Mouse (Mus musculus): Measurements from ENCODE around the gene Elf5. TPM values are rescaled to one million over a fixed set of nuclear protein-coding genes. Genes with fewer than 3 reads are reported as not detected.

Elf5 gene
- polyA plus RNA-seq, 1 experiment from 2014 or later: 0.12 TPM

- ATAC-seq (replicated peaks; ENCODE audit: extremely low read depth, insufficient read depth, low FRiP score): no peak
- no peak overlapping the region for H3K4me2 ChIP-seq (ENCODE audit: low read depth, low read length)
These were observed 65.2 kb downstream of the Elf5 start for GRCm38 (mm10) chr2:103476657-103477056.

DNA sequence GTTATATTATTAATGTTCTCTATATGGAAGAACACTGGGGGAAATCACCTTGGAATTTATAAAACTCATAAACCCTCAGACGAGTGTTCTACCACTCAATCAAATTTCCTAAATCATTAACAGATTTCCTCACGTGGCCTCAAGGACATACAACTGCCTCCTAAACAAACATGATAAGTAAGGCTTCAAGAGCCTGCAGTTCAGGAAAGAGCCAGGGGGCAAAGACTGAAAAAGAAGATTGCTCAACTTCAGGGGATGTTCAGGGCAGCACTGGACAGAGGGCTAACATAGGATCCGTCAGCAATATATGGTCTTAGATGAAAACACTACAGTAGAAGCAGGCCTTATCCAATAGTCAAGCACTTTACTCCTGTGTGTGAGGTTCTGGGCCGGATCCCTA is 66.0 kb downstream of the Elf5 start:
- H3K4me2 ChIP-seq (ENCODE audit: low read depth, low read length): no peak overlapping the region
- no peaks in the 10 kb centered on the region for H3K27me3 ChIP-seq (ENCODE audit: control insufficient read depth, insufficient read depth, low read length)
- H3K27ac ChIP-seq (ENCODE audit: low read length): no peak overlapping the region
- H3K9me3 ChIP-seq (replicated peaks; ENCODE audit: control insufficient read depth, low read length): no peaks in the 10 kb centered on the region
- no peak for ATAC-seq (replicated peaks; ENCODE audit: extremely low read depth, insufficient read depth, low FRiP score)
- no peaks in the 10 kb centered on the region for H3K4me1 ChIP-seq (ENCODE audit: control insufficient read depth, insufficient read depth, low read length)
- H3K4me3 ChIP-seq (ENCODE audit: low read length): no peak overlapping the region
- WGBS: 67% methylated on average over 4 of the region's 4 CpGs
- peaks cover 28% of the 10 kb centered on the region for H3K36me3 ChIP-seq (ENCODE audit: control insufficient read depth, insufficient read depth)
- H3K9ac ChIP-seq (ENCODE audit: low read length): no peak overlapping the region

More at GRCm38 (mm10) chr2:103476657-103477056, 65.2 kb downstream of the Elf5 start:
- Histone ChIP-seq H3K4me1 (ENCODE audit: control insufficient read depth, insufficient read depth, low read length) (no peaks in the 10 kb centered on the region), H3K27ac (ENCODE audit: low read length) (no peak overlapping the region), H3K9me3 (replicated peaks; ENCODE audit: control insufficient read depth, low read length) (no peaks in the 10 kb centered on the region), H3K27me3 (ENCODE audit: control insufficient read depth, insufficient read depth, low read length) (no peaks in the 10 kb centered on the region), H3K36me3 (ENCODE audit: control insufficient read depth, insufficient read depth) (peaks cover 30% of the 10 kb centered on the region), H3K4me3 (ENCODE audit: low read length) (no peak overlapping the region), H3K9ac (ENCODE audit: low read length) (no peak overlapping the region)
- 60% methylated on average over 11 of the region's 11 CpGs for WGBS

DNA sequence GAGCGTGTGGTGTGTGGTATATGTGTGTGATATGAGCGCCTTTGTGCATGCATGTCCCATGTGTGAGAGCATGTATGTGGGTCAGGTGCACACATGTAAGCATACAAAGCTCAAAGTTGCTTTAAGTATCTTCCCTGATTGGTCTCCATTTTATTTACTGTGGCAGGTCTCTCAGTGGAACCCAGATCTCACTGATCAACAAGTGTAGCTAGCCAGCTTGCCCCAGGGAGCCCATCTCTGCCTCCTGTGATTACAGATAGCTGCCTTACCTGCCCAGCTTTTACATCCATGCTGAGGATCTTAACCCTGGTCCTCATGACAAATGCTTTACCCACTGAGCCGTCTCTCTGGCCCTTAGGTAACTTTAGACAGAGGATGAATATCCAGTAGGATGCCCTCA is 66.8 kb downstream of the Elf5 start:
- H3K4me3 ChIP-seq (ENCODE audit: low read length): no peak overlapping the region
- peaks cover 21% of the 10 kb centered on the region for H3K36me3 ChIP-seq (ENCODE audit: control insufficient read depth, insufficient read depth)
- no peak overlapping the region for H3K4me2 ChIP-seq (ENCODE audit: low read depth, low read length)
- no peaks in the 10 kb centered on the region for H3K27me3 ChIP-seq (ENCODE audit: control insufficient read depth, insufficient read depth, low read length)
- 93% methylated on average over 3 of the region's 3 CpGs for WGBS
- peaks cover 5% of the 10 kb centered on the region for H3K4me1 ChIP-seq (ENCODE audit: control insufficient read depth, insufficient read depth, low read length)
- H3K27ac ChIP-seq (ENCODE audit: low read length): no peak overlapping the region
- no peak for ATAC-seq (replicated peaks; ENCODE audit: extremely low read depth, insufficient read depth, low FRiP score)
- no peak overlapping the region for H3K9ac ChIP-seq (ENCODE audit: low read length)
- no peaks in the 10 kb centered on the region for H3K9me3 ChIP-seq (replicated peaks; ENCODE audit: control insufficient read depth, low read length)

- no peak overlapping the region for H3K4me3 ChIP-seq (ENCODE audit: low read length)
- no peak for ATAC-seq (replicated peaks; ENCODE audit: extremely low read depth, insufficient read depth, low FRiP score)
- H3K27ac ChIP-seq (ENCODE audit: low read length): no peak overlapping the region
- peaks cover 4% of the 10 kb centered on the region; the same call in 1 of the 2 replicates for H3K36me3 ChIP-seq (ENCODE audit: control insufficient read depth, insufficient read depth)
- no peaks in the 10 kb centered on the region for H3K27me3 ChIP-seq (ENCODE audit: control insufficient read depth, insufficient read depth, low read length)
- H3K4me2 ChIP-seq (ENCODE audit: low read depth, low read length): no peak overlapping the region
- WGBS: 87% methylated on average over 8 of the region's 8 CpGs
- H3K4me1 ChIP-seq (ENCODE audit: control insufficient read depth, insufficient read depth, low read length): peaks cover 15% of the 10 kb centered on the region
- H3K9me3 ChIP-seq (replicated peaks; ENCODE audit: control insufficient read depth, low read length): no peaks in the 10 kb centered on the region
- no peak overlapping the region for H3K9ac ChIP-seq (ENCODE audit: low read length)
These were observed 68.8 kb downstream of the Elf5 start for GRCm38 (mm10) chr2:103480240-103480639.

GRCm38 (mm10) chr2:103480871-103481270 is 69.4 kb downstream of the Elf5 start:
- H3K36me3 ChIP-seq (ENCODE audit: control insufficient read depth, insufficient read depth): no peaks in the 10 kb centered on the region
- H3K9ac ChIP-seq (ENCODE audit: low read length): no peak overlapping the region
- H3K9me3 ChIP-seq (replicated peaks; ENCODE audit: control insufficient read depth, low read length): no peaks in the 10 kb centered on the region
- no peak overlapping the region for H3K4me2 ChIP-seq (ENCODE audit: low read depth, low read length)
- H3K4me1 ChIP-seq (ENCODE audit: control insufficient read depth, insufficient read depth, low read length): peaks cover 15% of the 10 kb centered on the region
- WGBS: 86% methylated on average over 4 of the region's 4 CpGs
- H3K27ac ChIP-seq (ENCODE audit: low read length): no peak overlapping the region
- H3K27me3 ChIP-seq (ENCODE audit: control insufficient read depth, insufficient read depth, low read length): no peaks in the 10 kb centered on the region
- H3K4me3 ChIP-seq (ENCODE audit: low read length): no peak overlapping the region
- ATAC-seq (replicated peaks; ENCODE audit: extremely low read depth, insufficient read depth, low FRiP score): no peak

GRCm38 (mm10) chr2:103481314-103482231 is 70.1 kb downstream of the Elf5 start:
- H3K9me3 ChIP-seq (replicated peaks; ENCODE audit: control insufficient read depth, low read length): no peaks in the 10 kb centered on the region
- no peak overlapping the region for H3K9ac ChIP-seq (ENCODE audit: low read length)
- H3K36me3 ChIP-seq (ENCODE audit: control insufficient read depth, insufficient read depth): no peaks in the 10 kb centered on the region
- no peak overlapping the region for H3K27ac ChIP-seq (ENCODE audit: low read length)
- H3K4me2 ChIP-seq (ENCODE audit: low read depth, low read length): no peak overlapping the region
- H3K4me1 ChIP-seq (ENCODE audit: control insufficient read depth, insufficient read depth, low read length): peaks cover 15% of the 10 kb centered on the region
- WGBS: 76% methylated on average over 11 of the region's 11 CpGs
- no peaks in the 10 kb centered on the region for H3K27me3 ChIP-seq (ENCODE audit: control insufficient read depth, insufficient read depth, low read length)
- no peak overlapping the region for H3K4me3 ChIP-seq (ENCODE audit: low read length)
- ATAC-seq (replicated peaks; ENCODE audit: extremely low read depth, insufficient read depth, low FRiP score): no peak

DNA sequence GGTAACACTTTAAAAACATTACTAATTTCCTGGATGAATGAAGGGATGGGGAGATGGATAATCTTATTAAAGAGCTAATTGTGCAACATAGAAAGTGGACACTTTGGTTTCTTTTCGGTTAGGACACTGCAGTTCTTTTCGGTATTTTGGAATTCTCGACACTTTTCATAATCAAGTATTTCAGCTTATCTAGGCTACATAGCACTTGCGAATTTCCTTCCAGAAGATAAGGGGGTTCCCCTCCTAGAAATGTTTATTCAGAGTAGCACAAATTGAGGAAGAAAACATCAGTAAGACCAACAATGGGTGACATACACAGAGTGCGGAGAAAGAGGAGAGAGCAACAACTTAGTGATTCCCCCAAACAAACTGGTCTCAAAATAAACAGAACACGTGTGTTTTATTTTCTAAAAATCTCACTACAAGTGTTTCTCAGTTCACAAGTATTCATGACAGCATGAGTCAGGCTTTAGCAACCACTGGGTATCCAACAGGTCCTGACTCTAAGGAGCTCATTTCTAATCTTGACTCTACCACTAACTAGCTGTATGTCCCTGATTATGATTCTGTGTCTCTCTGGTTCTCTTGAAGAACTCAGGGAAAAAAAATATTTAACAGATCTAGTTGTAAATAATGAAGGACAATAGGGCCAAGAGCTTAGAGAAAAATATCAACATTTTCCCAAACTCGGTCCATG is 71.9 kb downstream of the Elf5 start:
- H3K9me3 ChIP-seq (replicated peaks; ENCODE audit: control insufficient read depth, low read length): no peaks in the 10 kb centered on the region
- peaks cover 15% of the 10 kb centered on the region for H3K4me1 ChIP-seq (ENCODE audit: control insufficient read depth, insufficient read depth, low read length)
- 52% methylated on average over 7 of the region's 7 CpGs for WGBS
- H3K4me3 ChIP-seq (ENCODE audit: low read length): peak overlapping the region; percentile 86
- peak overlapping the region; percentile 93 for H3K9ac ChIP-seq (ENCODE audit: low read length)
- H3K27ac ChIP-seq (ENCODE audit: low read length): no peak overlapping the region
- no peak for ATAC-seq (replicated peaks; ENCODE audit: extremely low read depth, insufficient read depth, low FRiP score)
- no peaks in the 10 kb centered on the region for H3K36me3 ChIP-seq (ENCODE audit: control insufficient read depth, insufficient read depth)
- no peaks in the 10 kb centered on the region for H3K27me3 ChIP-seq (ENCODE audit: control insufficient read depth, insufficient read depth, low read length)
- peak overlapping the region; percentile 96 for H3K4me2 ChIP-seq (ENCODE audit: low read depth, low read length)

DNA sequence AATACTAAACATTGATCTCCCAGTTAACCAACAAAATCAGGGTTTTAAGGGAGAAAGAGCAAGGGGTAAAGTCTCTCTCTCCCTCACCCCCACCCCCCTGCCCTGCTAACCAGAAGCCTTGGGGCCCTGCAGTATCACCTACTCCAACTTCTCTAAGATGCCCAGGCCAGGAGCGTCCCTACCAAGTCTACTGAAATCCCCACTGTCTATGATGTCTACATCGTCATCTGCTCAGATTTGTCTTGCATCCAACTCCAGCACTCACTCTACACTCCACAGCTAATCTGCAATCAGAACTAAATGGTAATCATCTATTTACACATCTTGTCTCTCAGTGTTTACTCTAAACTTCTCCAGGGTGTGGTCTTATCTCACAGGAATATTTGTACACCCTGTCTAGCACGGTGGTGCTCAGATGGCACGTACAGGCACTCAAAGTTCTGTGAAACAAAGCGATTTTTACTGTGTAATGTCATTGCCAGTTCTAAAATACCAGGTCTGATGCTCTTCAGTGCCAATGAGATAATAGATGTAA is 72.6 kb downstream of the Elf5 start:
- ATAC-seq (replicated peaks; ENCODE audit: extremely low read depth, insufficient read depth, low FRiP score): no peak
- Histone ChIP-seq H3K4me3 (ENCODE audit: low read length) (peak overlapping the region; percentile 86), H3K36me3 (ENCODE audit: control insufficient read depth, insufficient read depth) (no peaks in the 10 kb centered on the region), H3K27ac (ENCODE audit: low read length) (peak overlapping the region; percentile 99), H3K9me3 (replicated peaks; ENCODE audit: control insufficient read depth, low read length) (no peaks in the 10 kb centered on the region), H3K9ac (ENCODE audit: low read length) (peak overlapping the region; percentile 93), H3K4me1 (ENCODE audit: control insufficient read depth, insufficient read depth, low read length) (peaks cover 15% of the 10 kb centered on the region), H3K4me2 (ENCODE audit: low read depth, low read length) (peak overlapping the region; percentile 96), H3K27me3 (ENCODE audit: control insufficient read depth, insufficient read depth, low read length) (no peaks in the 10 kb centered on the region)
- 14% methylated on average over 5 of the region's 5 CpGs for WGBS

All from heart, embryonic 16.5 days (tissue).